2 mouse cellular contexts compared by ENCODE assay signal in genomic region chr4:135980223-135980622, GRCm38 (mm10). TPM values are rescaled to one million over a fixed set of nuclear protein-coding genes. Genes with fewer than 3 reads are reported as not detected.
DNase-seq lines count a peak whose midpoint lies in the region; ATAC-seq and TF ChIP-seq lines count a peak whose summit lies in the region.
"Not testable (repeated sequence)": the region's sequence is repeated elsewhere in the genome, so short reads cannot be mapped to it uniquely, and the experiment has no call there.

No protein-coding gene starts in this region.

- not testable (repeated sequence) for H3K9me3 ChIP-seq in MEL (replicated peaks; ENCODE audit: insufficient read depth, low read length); midbrain, embryonic 11.5 days (ENCODE audit: control insufficient read depth, low read length)

- H3K27me3 ChIP-seq in MEL (ENCODE audit: control insufficient read depth in 1 of 2, insufficient read depth in 2 of 2, low read length in 2 of 2); midbrain, embryonic 11.5 days (ENCODE audit: control insufficient read depth, insufficient read depth, low read length): not testable (repeated sequence)

- DNase-seq in MEL (ENCODE audit: low read depth, low spot score), result peak; percentile 47
- peak; percentile 19 for DNase-seq in midbrain, embryonic 11.5 days (ENCODE audit: low spot score, missing footprints)

- TF ChIP-seq RAD21 in MEL (IDR thresholded peaks at IDR 0.05; ENCODE audit: low read depth, low read length), result not testable (repeated sequence)

- TF ChIP-seq EP300 in MEL (IDR thresholded peaks at IDR 0.05; ENCODE audit: low read depth in 1 of 2, low read length in 2 of 2), result not testable (repeated sequence)

- not testable (repeated sequence) for TF ChIP-seq POLR2A in MEL (IDR thresholded peaks at IDR 0.05; ENCODE audit: control insufficient read depth in 1 of 2, insufficient read depth in 1 of 2, low read depth in 1 of 2, low read length in 2 of 2, poor library complexity in 1 of 2)

- peaks cover 16 to 26% of the 10 kb centered on the region in 2 experiments for H3K4me1 ChIP-seq in MEL (ENCODE audit: control insufficient read depth in 1 of 2, insufficient read depth in 2 of 2, low read length in 2 of 2)
- not testable (repeated sequence) for H3K4me1 ChIP-seq in midbrain, embryonic 11.5 days (ENCODE audit: control insufficient read depth, insufficient read depth, low read length)

- H3K27ac ChIP-seq in MEL (ENCODE audit: control insufficient read depth, low read depth, low read length), result peak overlapping the region; percentile 42; the same call in 1 of the 2 replicates
- H3K27ac ChIP-seq in midbrain, embryonic 11.5 days (ENCODE audit: low read depth, low read length), result not testable (repeated sequence)

- not testable (repeated sequence) for H3K9ac ChIP-seq in MEL (ENCODE audit: control insufficient read depth, low read depth, low read length, poor library complexity, severe bottlenecking); midbrain, embryonic 11.5 days (ENCODE audit: low read length)

- not testable (repeated sequence) for H3K4me3 ChIP-seq in MEL (ENCODE audit: control insufficient read depth in 1 of 2, insufficient read depth in 1 of 2, low read depth in 2 of 2, low read length in 2 of 2); midbrain, embryonic 11.5 days (ENCODE audit: low read depth, low read length)

- WGBS in midbrain, embryonic 11.5 days, result 97% methylated on average over 5 of the region's 5 CpGs

- H3K4me2 ChIP-seq in midbrain, embryonic 11.5 days, result not testable (repeated sequence)

- H3K36me3 ChIP-seq in MEL (ENCODE audit: control insufficient read depth in 1 of 2, insufficient read depth in 2 of 2, low read length in 2 of 2), result peaks cover 35 to 38% of the 10 kb centered on the region in 2 experiments
- H3K36me3 ChIP-seq in midbrain, embryonic 11.5 days (ENCODE audit: control insufficient read depth, insufficient read depth, low read length), result not testable (repeated sequence)

- not testable (repeated sequence) for TF ChIP-seq CTCF in MEL (IDR thresholded peaks at IDR 0.05 in 2 of 3, conservative IDR thresholded peaks at IDR 0.05 in 1 of 3; ENCODE audit: control insufficient read depth in 1 of 3, insufficient read depth in 1 of 3, low read depth in 2 of 3, low read length in 3 of 3, poor library complexity in 1 of 3, severe bottlenecking in 1 of 3)

- H3K79me2 ChIP-seq in MEL (ENCODE audit: control insufficient read depth, insufficient read depth, low read length, poor library complexity), result not testable (repeated sequence)

- ATAC-seq in midbrain, embryonic 11.5 days (ENCODE audit: low FRiP score), result not testable (repeated sequence)

TF ChIP-seq in MEL, 35 proteins besides CTCF, POLR2A, EP300 and RAD21:
- TF ChIP-seq TBP (IDR thresholded peaks at IDR 0.05; ENCODE audit: low read depth, low read length) (peak; percentile 90), ZNF384 (IDR thresholded peaks at IDR 0.05; ENCODE audit: low read depth, low read length) (peak; percentile 88), MAFK (IDR thresholded peaks at IDR 0.05; ENCODE audit: borderline replicate concordance, low read depth, low read length) (0 out of 2 replicates have a peak, but pooled peaks have one; percentile 8)

RNA-seq across cellular contexts. Expression of gene Pithd1, which starts 6.8 kb away (rescaled TPM):
- total RNA-seq in MEL (2012; rRNA removed), result 75.5 and 77.7 TPM in 2 replicates
- polyA plus RNA-seq in MEL (2012; ENCODE audit: insufficient read depth in 1 of 2, insufficient read length in 2 of 2, low read depth in 1 of 2, low replicate concordance in 2 of 2, missing spikeins in 1 of 2), result 10 to 100 TPM in 1 of 2 experiments, not detected in 1; 62.8 TPM
- 64.8 and 65.8 TPM in 2 replicates for polyA plus RNA-seq in midbrain, embryonic 11.5 days (2014; fragmentation: Nextera tagmentation; extraction: Ambion mirVana)

RNA-seq across cellular contexts. Expression of gene Lypla2, which starts 7.8 kb away (rescaled TPM):
- total RNA-seq in MEL (2012; rRNA removed), result 53.8 and 65.1 TPM in 2 replicates
- 10 to 100 TPM in 1 of 2 experiments, not detected in 1; 95.6 TPM for polyA plus RNA-seq in MEL (2012; ENCODE audit: insufficient read depth in 1 of 2, insufficient read length in 2 of 2, low read depth in 1 of 2, low replicate concordance in 2 of 2, missing spikeins in 1 of 2)
- polyA plus RNA-seq in midbrain, embryonic 11.5 days (2014; fragmentation: Nextera tagmentation; extraction: Ambion mirVana), result 136 and 144 TPM in 2 replicates

RNA-seq across cellular contexts. Expression of gene Gale, which starts 16.7 kb away (rescaled TPM):
- total RNA-seq in MEL (2012; rRNA removed), result 23.3 and 24.5 TPM in 2 replicates
- 10 to 100 TPM in 1 of 2 experiments, not detected in 1; 31.2 TPM for polyA plus RNA-seq in MEL (2012; ENCODE audit: insufficient read depth in 1 of 2, insufficient read length in 2 of 2, low read depth in 1 of 2, low replicate concordance in 2 of 2, missing spikeins in 1 of 2)
- polyA plus RNA-seq in midbrain, embryonic 11.5 days (2014; fragmentation: Nextera tagmentation; extraction: Ambion mirVana), result 25.6 and 27.0 TPM in 2 replicates

RNA-seq across cellular contexts. Expression of gene Hmgcl, which starts 34.0 kb away (rescaled TPM):
- 48.5 and 48.7 TPM in 2 replicates for total RNA-seq in MEL (2012; rRNA removed)
- polyA plus RNA-seq in MEL (2012; ENCODE audit: insufficient read depth in 1 of 2, insufficient read length in 2 of 2, low read depth in 1 of 2, low replicate concordance in 2 of 2, missing spikeins in 1 of 2), result 10 to 100 TPM in 1 of 2 experiments, not detected in 1; 66.5 TPM
- polyA plus RNA-seq in midbrain, embryonic 11.5 days (2014; fragmentation: Nextera tagmentation; extraction: Ambion mirVana), result 55.1 and 62.9 TPM in 2 replicates

RNA-seq across cellular contexts. Expression of gene Eloa, which starts 41.3 kb away (rescaled TPM):
- 30.9 and 34.1 TPM in 2 replicates for total RNA-seq in MEL (2012; rRNA removed)
- 10 to 100 TPM; 30.8 to 41.4 TPM for polyA plus RNA-seq in MEL (2012; ENCODE audit: insufficient read depth in 1 of 2, insufficient read length in 2 of 2, low read depth in 1 of 2, low replicate concordance in 2 of 2, missing spikeins in 1 of 2)
- polyA plus RNA-seq in midbrain, embryonic 11.5 days (2014; fragmentation: Nextera tagmentation; extraction: Ambion mirVana), result 42.8 and 43.6 TPM in 2 replicates
